Mouse (Mus musculus): Measurements from ENCODE around the gene BC051665. TPM values are rescaled to one million over a fixed set of nuclear protein-coding genes. Genes with fewer than 3 reads are reported as not detected.

BC051665 gene
- polyA plus RNA-seq (2014; fragmentation: Nextera tagmentation; extraction: Ambion mirVana): not detected in 2 replicates

- no peak for DNase-seq (ENCODE audit: low spot score)
- H3K4me3 ChIP-seq (ENCODE audit: low read depth, low read length): no peak within 1 kb of the TSS
- no peaks in the 10 kb centered on the region for H3K27me3 ChIP-seq (ENCODE audit: control insufficient read depth, insufficient read depth, low read length)
- ATAC-seq (replicated peaks; ENCODE audit: insufficient number of reproducible peaks, low FRiP score, low TSS enrichment, low read depth): no peak
- no peak within 1 kb of the TSS for H3K4me2 ChIP-seq (ENCODE audit: low read depth, low read length)
- no peak within 1 kb of the TSS for H3K27ac ChIP-seq (replicated peaks; ENCODE audit: low read depth, low read length)
- no peak within 1 kb of the TSS for H3K9ac ChIP-seq (replicated peaks; ENCODE audit: low read length)
- no peaks in the 10 kb centered on the region for H3K36me3 ChIP-seq (replicated peaks; ENCODE audit: control insufficient read depth, insufficient read depth, low read depth, low read length)
- H3K4me1 ChIP-seq (ENCODE audit: control insufficient read depth, insufficient read depth, low read length): no peaks in the 10 kb centered on the region
- H3K9me3 ChIP-seq (replicated peaks; ENCODE audit: control insufficient read depth, low read length): no peaks in the 10 kb centered on the region
Measured at GRCm38 (mm10) chr13:60786264-60786663, at the start of gene BC051665. Gene BC051665, minus strand, starts transcription at chr13:60786364.

- Histone ChIP-seq H3K9ac (replicated peaks; ENCODE audit: low read length) (no peak overlapping the region), H3K36me3 (replicated peaks; ENCODE audit: control insufficient read depth, insufficient read depth, low read depth, low read length) (no peaks in the 10 kb centered on the region), H3K4me1 (ENCODE audit: control insufficient read depth, insufficient read depth, low read length) (no peaks in the 10 kb centered on the region), H3K4me2 (ENCODE audit: low read depth, low read length) (no peak overlapping the region), H3K4me3 (ENCODE audit: low read depth, low read length) (no peak overlapping the region), H3K27ac (replicated peaks; ENCODE audit: low read depth, low read length) (no peak overlapping the region), H3K27me3 (ENCODE audit: control insufficient read depth, insufficient read depth, low read length) (no peaks in the 10 kb centered on the region), H3K9me3 (replicated peaks; ENCODE audit: control insufficient read depth, low read length) (no peaks in the 10 kb centered on the region)
- DNase-seq (ENCODE audit: low spot score) (no peak), ATAC-seq (replicated peaks; ENCODE audit: insufficient number of reproducible peaks, low FRiP score, low TSS enrichment, low read depth) (no peak)
- WGBS: 57% methylated on average over 3 of the region's 3 CpGs
Measured at GRCm38 (mm10) chr13:60826052-60826451, 39.9 kb upstream of the BC051665 start.

DNA sequence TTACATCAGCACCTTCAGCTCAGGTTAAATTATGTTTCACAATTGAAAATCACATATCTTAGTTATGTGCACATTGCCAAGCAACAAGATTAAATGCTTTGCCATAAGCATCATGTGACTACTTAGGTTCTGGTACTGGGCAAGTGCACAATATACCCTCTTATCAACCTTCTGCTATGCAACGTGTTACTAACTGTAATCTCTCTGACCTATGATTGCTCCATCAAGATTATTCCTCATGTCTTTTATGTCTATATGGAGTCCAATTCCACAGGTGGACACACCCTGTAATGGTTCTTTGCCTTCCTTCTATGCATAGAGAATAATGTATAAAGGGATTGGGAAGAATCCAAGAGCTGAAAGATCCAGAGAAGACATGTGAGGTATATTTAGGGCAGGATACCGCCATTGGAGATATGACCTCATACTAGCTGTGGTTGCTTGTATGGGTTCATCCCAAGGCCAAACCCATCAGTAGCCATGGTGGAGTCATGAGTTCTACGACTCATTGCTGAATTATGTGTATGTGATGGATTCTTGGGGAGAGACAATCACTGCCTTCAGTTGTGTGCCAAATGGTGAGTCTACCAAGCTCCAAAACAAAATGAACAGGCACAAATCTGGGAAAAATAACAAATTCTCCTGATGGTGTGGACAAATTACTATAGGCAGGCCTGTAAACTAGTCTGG lies 34.5 kb upstream of the BC051665 start:
- Histone ChIP-seq H3K27me3 (ENCODE audit: control insufficient read depth, insufficient read depth, low read length) (no peaks in the 10 kb centered on the region), H3K9me3 (replicated peaks; ENCODE audit: control insufficient read depth, low read length) (no peaks in the 10 kb centered on the region), H3K4me1 (ENCODE audit: control insufficient read depth, insufficient read depth, low read length) (no peaks in the 10 kb centered on the region), H3K4me3 (ENCODE audit: low read depth, low read length) (no peak overlapping the region), H3K27ac (replicated peaks; ENCODE audit: low read depth, low read length) (no peak overlapping the region), H3K36me3 (replicated peaks; ENCODE audit: control insufficient read depth, insufficient read depth, low read depth, low read length) (no peaks in the 10 kb centered on the region), H3K9ac (replicated peaks; ENCODE audit: low read length) (no peak overlapping the region), H3K4me2 (ENCODE audit: low read depth, low read length) (no peak overlapping the region)
- DNase-seq (ENCODE audit: low spot score): no peak
- no peak for ATAC-seq (replicated peaks; ENCODE audit: insufficient number of reproducible peaks, low FRiP score, low TSS enrichment, low read depth)
- WGBS: 80% methylated on average over 3 of the region's 3 CpGs

- peak; percentile 63 for DNase-seq (ENCODE audit: low spot score)
- Histone ChIP-seq H3K9ac (replicated peaks; ENCODE audit: low read length) (no peak overlapping the region), H3K27me3 (ENCODE audit: control insufficient read depth, insufficient read depth, low read length) (no peaks in the 10 kb centered on the region), H3K4me3 (ENCODE audit: low read depth, low read length) (no peak overlapping the region), H3K4me1 (ENCODE audit: control insufficient read depth, insufficient read depth, low read length) (no peaks in the 10 kb centered on the region), H3K27ac (replicated peaks; ENCODE audit: low read depth, low read length) (no peak overlapping the region), H3K36me3 (replicated peaks; ENCODE audit: control insufficient read depth, insufficient read depth, low read depth, low read length) (no peaks in the 10 kb centered on the region), H3K9me3 (replicated peaks; ENCODE audit: control insufficient read depth, low read length) (no peaks in the 10 kb centered on the region), H3K4me2 (ENCODE audit: low read depth, low read length) (no peak overlapping the region)
- 12% methylated on average over 7 of the region's 7 CpGs for WGBS
- no peak for ATAC-seq (replicated peaks; ENCODE audit: insufficient number of reproducible peaks, low FRiP score, low TSS enrichment, low read depth)
Measured at GRCm38 (mm10) chr13:60819469-60819868, 33.3 kb upstream of the BC051665 start.

DNA sequence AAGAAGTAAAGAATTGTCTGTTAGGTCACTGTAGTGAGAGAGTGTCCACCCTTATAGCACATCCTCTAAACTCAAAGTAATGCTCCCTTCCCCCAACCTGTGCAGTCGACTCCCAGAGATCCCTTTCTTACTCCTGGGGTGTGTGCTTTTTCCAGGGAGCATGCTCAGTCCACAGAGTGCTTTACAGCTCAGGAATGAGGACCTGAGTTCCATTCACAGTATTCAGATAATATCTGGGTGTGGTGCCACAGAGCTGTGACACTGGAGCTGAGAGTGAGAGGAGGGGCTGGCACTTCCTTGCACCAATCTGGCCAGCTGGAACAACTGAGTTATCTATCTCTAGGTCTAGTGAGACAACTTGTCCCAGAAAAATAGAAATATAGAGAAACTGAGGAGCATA lies 27.6 kb upstream of the BC051665 start:
- Histone ChIP-seq H3K9ac (replicated peaks; ENCODE audit: low read length) (no peak overlapping the region), H3K4me2 (ENCODE audit: low read depth, low read length) (no peak overlapping the region), H3K4me1 (ENCODE audit: control insufficient read depth, insufficient read depth, low read length) (no peaks in the 10 kb centered on the region), H3K27ac (replicated peaks; ENCODE audit: low read depth, low read length) (no peak overlapping the region), H3K9me3 (replicated peaks; ENCODE audit: control insufficient read depth, low read length) (no peaks in the 10 kb centered on the region), H3K4me3 (ENCODE audit: low read depth, low read length) (no peak overlapping the region), H3K27me3 (ENCODE audit: control insufficient read depth, insufficient read depth, low read length) (no peaks in the 10 kb centered on the region), H3K36me3 (replicated peaks; ENCODE audit: control insufficient read depth, insufficient read depth, low read depth, low read length) (no peaks in the 10 kb centered on the region)
- no peak for ATAC-seq (replicated peaks; ENCODE audit: insufficient number of reproducible peaks, low FRiP score, low TSS enrichment, low read depth)
- DNase-seq (ENCODE audit: low spot score): no peak
- 74% methylated on average over 1 of the region's 1 CpGs for WGBS

DNA sequence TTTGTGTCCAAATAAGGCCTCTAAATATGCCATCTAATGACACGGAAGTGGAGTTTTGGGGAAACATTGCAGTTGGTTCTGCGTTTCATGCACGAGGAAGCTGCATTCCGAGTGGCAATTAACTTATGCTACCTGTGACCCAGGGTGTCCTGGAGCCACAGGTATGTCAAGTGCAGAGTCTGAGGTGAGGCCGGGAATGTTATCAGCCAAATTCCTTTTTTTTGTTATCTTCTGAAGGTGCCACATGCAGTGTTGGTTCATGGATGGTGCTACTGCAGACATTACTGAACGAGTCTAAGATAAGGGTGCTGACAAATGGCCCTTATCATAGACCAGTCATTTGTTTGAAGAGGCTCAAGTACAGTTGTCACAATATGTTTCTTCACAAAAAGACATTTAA lies 26.6 kb upstream of the BC051665 start:
- Histone ChIP-seq H3K27me3 (ENCODE audit: control insufficient read depth, insufficient read depth, low read length) (no peaks in the 10 kb centered on the region), H3K9ac (replicated peaks; ENCODE audit: low read length) (no peak overlapping the region), H3K27ac (replicated peaks; ENCODE audit: low read depth, low read length) (no peak overlapping the region), H3K4me2 (ENCODE audit: low read depth, low read length) (no peak overlapping the region), H3K9me3 (replicated peaks; ENCODE audit: control insufficient read depth, low read length) (no peaks in the 10 kb centered on the region), H3K4me1 (ENCODE audit: control insufficient read depth, insufficient read depth, low read length) (no peaks in the 10 kb centered on the region), H3K4me3 (ENCODE audit: low read depth, low read length) (no peak overlapping the region), H3K36me3 (replicated peaks; ENCODE audit: control insufficient read depth, insufficient read depth, low read depth, low read length) (no peaks in the 10 kb centered on the region)
- DNase-seq (ENCODE audit: low spot score) (no peak), ATAC-seq (replicated peaks; ENCODE audit: insufficient number of reproducible peaks, low FRiP score, low TSS enrichment, low read depth) (no peak)
- 91% methylated on average over 6 of the region's 6 CpGs for WGBS

- Histone ChIP-seq H3K4me2 (ENCODE audit: low read depth, low read length) (no peak overlapping the region), H3K36me3 (replicated peaks; ENCODE audit: control insufficient read depth, insufficient read depth, low read depth, low read length) (no peaks in the 10 kb centered on the region), H3K9me3 (replicated peaks; ENCODE audit: control insufficient read depth, low read length) (no peaks in the 10 kb centered on the region), H3K27ac (replicated peaks; ENCODE audit: low read depth, low read length) (no peak overlapping the region), H3K9ac (replicated peaks; ENCODE audit: low read length) (no peak overlapping the region), H3K27me3 (ENCODE audit: control insufficient read depth, insufficient read depth, low read length) (no peaks in the 10 kb centered on the region), H3K4me3 (ENCODE audit: low read depth, low read length) (no peak overlapping the region), H3K4me1 (ENCODE audit: control insufficient read depth, insufficient read depth, low read length) (no peaks in the 10 kb centered on the region)
- 74% methylated on average over 2 of the region's 2 CpGs for WGBS
- ATAC-seq (replicated peaks; ENCODE audit: insufficient number of reproducible peaks, low FRiP score, low TSS enrichment, low read depth) (no peak), DNase-seq (ENCODE audit: low spot score) (no peak)
Measured at GRCm38 (mm10) chr13:60809690-60810089, 23.5 kb upstream of the BC051665 start.

- H3K4me3 ChIP-seq (ENCODE audit: low read depth, low read length): no peak within 1 kb of the TSS
- no peak within 1 kb of the TSS for H3K27ac ChIP-seq (replicated peaks; ENCODE audit: low read depth, low read length)
- H3K9ac ChIP-seq (replicated peaks; ENCODE audit: low read length): no peak within 1 kb of the TSS
- no peaks in the 10 kb centered on the region for H3K4me1 ChIP-seq (ENCODE audit: control insufficient read depth, insufficient read depth, low read length)
- no peak for ATAC-seq (replicated peaks; ENCODE audit: insufficient number of reproducible peaks, low FRiP score, low TSS enrichment, low read depth)
- no peak for DNase-seq (ENCODE audit: low spot score)
- no peak within 1 kb of the TSS for H3K4me2 ChIP-seq (ENCODE audit: low read depth, low read length)
- H3K36me3 ChIP-seq (replicated peaks; ENCODE audit: control insufficient read depth, insufficient read depth, low read depth, low read length): no peaks in the 10 kb centered on the region
- WGBS: 67% methylated on average over 1 of the region's 1 CpGs
- no peaks in the 10 kb centered on the region for H3K27me3 ChIP-seq (ENCODE audit: control insufficient read depth, insufficient read depth, low read length)
- H3K9me3 ChIP-seq (replicated peaks; ENCODE audit: control insufficient read depth, low read length): no peaks in the 10 kb centered on the region
Measured at GRCm38 (mm10) chr13:60802749-60803148, 16.6 kb upstream of the BC051665 start, which contains the start of gene Ctsll3. Gene Ctsll3, minus strand, starts transcription at chr13:60802849.
